Mouse (Mus musculus) thymus, adult 18-20 months (tissue): ENCODE data around the gene AI661453.

Experiments used
- DNase-seq, 2 experiments: peaks; one replicate each; pipeline ENCODE4 v3.0.0; 2022; ENCODE audit warnings: mixed read lengths in 2 of 2

The AI661453 gene

DNA sequence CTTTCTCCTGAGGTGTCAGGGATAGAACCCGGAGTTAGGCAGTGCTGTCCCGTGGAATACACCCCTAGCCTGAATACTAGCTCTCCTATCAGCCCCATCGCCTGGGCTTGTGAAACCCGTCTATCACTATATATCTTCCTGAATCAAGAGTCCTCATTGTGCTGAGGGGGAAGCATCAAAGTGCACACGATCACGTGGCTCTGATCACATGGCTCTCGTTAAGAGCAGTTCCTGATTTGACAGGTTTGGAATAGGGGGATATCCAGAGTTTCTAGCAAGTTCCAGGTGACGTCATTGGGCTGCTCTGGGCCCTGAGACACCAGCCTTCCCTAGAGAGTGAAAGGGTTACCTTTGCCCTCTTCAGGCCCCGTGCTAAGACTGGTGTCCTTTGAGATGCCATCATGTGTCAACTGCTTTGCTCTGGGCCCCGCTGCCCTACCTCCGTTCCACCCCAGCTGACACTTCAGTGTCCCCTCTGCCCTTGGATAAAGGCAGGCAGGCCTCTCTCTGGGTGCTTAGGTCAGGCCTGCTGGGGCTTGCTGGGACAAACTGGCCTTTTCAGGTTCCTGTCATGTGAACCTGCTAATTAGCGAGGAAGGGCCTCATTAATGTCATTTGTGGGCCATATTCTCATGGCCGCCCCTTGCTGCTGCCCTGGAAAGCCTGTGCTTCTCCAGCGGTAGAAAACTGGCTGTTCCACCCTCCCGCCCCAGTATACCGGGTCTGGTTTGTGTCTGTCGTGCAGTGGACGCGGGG is 5.1 kb downstream of the AI661453 start:
- DNase-seq: no peak

DNA sequence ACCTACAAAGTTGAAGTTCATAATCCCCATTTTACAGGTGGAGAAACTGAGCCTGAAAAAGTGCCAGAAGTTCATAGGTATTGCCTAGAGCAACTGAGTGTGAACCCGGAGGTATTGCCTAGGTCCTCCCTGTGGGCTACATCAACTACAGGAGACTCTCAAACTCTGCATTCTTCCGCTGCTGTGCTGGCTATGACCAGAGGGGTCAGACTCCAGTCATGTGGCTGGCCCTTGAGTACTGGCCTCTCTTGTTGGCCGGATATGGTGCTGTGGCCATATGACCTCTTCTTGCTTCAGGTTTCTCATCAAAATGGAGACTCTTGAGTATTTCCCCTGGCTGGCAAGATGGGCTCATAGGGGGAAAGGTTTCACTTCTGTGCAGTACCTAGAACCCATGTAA is 5.9 kb downstream of the AI661453 start:
- DNase-seq: no peak

DNA sequence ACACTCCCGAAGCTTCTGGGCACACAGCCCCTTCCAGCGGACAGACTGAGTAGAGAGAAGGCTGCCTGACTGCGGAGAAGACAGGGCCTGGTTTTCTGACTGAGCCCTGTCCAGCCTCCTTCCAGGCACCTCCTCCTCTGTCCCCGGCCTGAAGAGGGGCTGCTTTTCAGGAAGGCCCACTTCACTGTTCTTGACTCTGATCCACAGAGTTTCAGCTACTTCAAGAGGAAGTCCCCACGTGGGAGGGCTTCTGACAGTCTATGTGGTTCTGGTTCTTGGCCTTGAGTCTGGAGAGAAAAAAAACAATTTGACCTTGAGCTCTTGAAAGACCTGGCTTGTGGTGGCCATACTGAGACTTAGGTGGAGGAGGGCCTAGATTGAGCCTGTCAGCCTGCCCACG is 7.7 kb downstream of the AI661453 start:
- no peak for DNase-seq

DNA sequence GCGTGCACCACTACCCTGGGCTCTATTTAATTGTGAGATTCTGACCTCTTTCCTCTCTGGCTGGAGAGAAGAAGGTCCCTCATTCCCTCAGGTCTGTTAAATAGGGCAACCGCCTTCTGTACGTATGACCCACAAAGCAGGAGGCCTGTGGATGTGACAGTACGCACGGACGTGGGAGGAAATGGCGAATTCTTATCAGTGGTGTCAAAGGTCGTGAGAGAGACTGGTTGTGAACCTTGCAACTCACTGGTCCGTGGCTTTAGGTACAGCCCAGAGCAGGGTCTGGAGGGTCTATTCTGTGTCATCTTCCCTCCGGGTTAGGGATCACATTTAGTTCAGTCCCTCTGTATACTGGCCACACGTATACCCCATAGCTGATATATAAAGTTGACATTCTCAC is 9.1 kb downstream of the AI661453 start:
- no peak for DNase-seq

DNA sequence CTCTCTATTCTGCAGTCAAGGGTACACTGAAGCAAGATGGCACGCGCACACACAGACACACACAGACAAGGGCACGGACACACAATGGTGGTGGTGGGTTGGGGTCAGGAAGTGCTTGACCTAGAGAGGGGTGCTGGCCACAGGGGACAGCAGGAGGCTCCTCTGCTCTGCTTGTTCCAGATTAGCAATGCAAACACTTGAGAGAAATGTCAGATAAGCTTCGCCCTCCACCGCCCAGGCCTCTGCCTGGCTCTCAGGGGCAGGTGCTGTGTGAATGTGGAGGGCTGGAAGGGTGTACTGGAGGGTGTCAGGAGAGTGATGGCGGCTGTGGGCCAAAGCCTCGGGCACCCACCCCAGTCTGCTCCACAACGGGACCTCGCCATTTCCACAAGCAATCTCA is 9.6 kb downstream of the AI661453 start:
- no peak for DNase-seq

DNA sequence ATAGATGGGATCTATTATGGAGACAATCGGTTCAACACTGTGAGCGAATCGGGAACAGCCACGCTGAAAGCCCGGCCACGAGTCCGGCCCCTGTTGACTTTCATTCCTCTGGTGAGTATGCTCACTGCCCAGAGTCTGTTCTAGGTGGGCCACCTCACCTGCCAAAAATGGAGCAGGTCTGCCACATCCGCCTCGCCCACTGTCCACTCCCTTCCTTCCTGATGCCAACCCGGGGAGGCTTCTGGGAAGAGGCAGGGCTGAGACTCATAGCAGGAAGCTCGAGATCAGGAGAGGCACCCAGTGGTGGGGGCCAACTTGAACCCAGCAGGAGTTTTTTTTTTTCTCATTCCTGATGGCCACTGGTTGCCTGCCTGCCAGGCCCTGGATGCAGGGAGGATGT is 10.1 kb downstream of the AI661453 start:
- DNase-seq: no peak

DNA sequence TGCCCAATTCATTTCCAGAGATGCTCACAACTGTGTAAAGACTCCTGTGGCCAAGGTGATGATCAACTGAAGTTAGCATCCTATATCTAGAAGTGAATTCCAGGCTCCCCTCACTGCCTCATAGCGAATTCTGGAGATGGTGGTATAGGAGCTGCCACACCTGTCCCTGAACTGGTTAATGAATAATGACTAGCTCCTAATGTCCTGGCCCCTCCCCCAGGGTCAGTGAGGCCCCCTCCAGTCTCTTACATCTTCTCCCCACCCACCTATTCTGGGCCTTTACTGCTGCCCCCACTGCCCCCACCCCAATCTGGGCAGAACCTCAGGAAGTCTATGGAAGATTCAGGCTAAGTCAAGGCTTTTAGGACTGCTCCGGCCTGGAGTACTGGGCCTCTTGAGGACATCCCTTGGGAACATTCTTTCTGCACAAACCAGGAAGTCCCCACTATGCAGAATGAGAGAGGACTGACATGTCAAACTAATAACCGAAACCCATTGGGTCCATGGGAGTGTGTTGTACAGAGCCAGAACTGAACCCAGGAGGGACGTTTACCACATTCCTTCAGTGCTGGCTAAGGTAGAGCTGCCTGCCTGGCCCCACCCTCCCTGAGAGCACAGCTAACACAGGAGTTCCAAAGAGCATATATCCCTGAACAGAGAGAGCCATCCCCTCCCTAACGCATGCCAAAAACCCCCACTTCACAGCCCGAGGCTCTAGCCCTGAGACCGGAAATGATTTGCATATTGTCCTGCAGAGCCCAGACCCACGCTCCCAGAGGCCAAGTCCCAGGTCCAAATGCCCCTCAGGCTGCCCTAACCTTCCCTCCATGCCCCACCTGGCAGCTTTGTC is 12.3 kb downstream of the AI661453 start:
- no peak for DNase-seq

DNA sequence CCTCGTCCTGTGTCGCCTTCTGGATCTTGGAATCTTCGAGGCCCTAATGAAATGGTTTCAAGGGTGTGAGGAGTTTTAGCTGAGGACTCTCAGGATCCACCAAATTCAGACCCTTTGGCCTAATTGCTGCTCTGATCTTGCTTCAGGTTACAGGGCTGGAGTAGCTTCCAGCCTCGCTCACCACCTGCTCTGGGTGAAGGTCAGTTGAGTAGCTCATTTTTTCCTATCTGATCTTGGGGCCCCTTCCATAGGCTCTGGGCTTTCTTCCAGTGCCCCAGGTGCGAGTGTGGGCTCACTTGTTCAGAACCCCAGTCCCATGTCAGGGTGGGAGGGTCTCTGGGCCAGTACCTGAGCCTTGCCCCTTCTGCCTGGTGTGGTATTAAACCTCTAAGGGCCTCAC is 13.0 kb downstream of the AI661453 start:
- no peak for DNase-seq

DNA sequence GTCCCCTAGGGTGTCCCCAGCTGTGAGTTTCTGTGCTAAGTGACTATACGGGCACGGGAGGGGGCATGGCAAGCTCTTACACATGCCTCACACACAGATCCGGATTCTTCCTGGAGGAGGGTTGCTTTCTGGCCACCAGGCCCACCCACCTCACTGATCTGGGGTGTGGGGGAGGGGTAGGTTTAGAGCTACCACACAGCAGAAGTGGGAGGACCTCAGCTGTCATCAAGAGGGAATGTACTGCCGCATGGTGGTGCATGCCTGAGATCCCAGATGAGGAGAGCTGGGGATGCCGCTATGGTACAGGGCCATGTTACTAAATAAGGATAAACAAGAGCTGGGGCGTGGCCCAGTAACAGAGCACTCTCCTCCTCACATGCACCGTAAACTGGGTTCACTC is 13.8 kb downstream of the AI661453 start:
- no peak for DNase-seq

DNA sequence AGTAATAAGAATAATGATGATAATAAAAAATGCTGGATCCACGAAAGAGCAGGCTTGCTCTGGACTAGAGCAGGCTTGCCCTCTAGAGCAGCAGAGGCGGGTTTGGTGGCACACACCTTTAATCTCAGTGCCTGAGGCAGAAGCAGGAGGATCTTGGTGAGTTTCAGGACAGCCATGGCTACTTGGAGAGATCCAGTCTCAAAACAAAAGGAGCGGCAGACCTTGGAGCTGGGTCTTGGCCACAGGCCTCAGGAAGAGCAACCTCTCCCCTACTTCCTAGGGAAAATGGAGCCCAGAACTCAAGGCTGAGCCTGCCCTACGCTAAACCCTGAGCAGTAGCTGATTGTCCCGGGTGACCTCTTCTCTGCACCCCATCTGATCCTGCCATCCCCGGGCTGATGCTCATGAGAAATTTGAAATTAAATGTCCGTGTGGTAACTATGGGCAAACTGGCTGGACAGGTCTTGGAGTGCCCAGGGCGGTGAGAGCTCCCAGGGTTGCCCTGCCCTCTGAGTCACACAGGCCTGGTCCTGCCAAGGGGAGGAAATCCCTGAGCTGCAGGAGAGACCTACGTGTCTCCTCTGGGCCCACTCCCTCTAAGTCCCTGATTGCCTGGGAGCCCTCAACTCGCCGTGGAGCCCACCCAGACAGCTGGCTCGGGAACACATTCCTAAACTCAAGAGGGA is 14.6 kb downstream of the AI661453 start:
- DNase-seq: no peak

DNA sequence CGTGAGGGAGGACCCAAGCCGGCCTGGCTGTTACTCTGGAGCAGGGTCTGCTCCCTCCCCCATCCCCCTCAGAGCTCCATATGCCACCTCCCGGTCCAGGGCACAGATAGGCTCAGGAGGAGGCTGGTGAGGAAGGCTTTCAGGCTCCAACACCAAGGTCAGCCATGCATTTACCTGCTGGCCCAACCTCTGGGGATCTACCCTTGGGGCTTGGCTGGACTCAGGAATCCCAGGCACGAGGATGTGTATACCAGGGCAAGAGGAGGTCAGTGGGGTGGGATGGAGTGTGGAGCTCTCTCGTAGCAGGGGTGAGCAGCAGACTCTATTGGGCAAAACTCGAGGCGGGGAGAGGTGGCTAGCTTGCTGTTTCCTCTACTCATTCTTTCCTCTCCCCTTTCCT is 16.5 kb downstream of the AI661453 start:
- no peak for DNase-seq

DNA sequence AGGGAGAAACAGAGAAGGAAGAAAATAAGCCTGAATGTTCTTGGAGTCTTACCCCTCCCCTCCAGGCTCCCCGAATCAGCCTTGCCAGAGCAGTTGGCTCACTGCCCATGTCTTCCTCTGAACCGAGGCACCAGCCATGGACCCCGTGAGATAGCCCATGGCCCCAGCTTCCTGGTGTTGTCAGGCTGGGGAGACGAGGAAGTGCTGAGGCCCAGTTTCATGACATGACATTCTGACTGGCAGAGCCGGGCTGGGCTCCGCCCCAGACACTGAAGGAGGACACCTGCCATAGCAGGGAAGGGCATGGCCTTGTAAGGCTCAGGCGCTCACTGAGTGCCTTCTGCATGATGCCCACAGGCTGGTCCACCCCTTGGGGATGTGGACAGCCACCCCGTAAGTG is 18.3 kb downstream of the AI661453 start:
- no peak for DNase-seq

DNA sequence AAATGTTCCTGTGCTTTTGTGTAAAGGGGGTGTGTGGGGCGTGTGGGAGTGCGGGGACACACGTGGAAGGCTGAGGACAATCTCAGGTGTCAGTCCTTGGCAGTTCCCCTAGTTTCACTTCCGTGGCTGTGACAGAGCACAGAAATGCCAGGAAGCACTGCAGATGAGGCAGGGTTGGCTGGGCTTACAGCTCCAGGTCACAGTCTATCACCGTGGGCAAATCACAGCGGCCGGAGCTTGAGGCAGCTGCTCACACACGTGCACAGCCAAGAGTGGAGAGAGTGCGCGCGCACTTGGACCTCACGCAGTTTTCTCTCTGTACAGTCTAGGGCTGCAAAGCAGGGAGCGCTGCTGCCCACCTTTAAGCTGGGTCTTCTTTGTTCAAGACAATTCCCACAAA is 21.9 kb downstream of the AI661453 start:
- no peak for DNase-seq

DNA sequence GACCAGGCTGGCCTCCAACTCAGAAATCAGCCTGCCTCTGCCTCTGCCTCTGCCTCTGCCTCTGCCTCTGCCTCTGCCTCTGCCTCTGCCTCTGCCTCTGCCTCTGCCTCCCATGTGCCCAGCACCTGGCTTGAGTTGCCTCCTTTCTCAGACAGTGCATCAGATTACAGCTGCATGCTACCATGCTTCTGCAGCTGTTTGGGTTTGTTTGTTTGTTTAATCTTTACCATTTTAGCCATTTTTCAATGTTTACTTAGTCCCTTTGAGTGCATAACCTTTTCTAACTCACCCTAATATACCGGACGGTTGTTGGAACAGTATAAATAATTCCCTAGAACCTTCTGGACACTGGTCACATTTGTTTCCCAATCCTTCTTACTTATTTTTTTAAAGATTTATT is 22.5 kb downstream of the AI661453 start:
- DNase-seq: no peak

DNA sequence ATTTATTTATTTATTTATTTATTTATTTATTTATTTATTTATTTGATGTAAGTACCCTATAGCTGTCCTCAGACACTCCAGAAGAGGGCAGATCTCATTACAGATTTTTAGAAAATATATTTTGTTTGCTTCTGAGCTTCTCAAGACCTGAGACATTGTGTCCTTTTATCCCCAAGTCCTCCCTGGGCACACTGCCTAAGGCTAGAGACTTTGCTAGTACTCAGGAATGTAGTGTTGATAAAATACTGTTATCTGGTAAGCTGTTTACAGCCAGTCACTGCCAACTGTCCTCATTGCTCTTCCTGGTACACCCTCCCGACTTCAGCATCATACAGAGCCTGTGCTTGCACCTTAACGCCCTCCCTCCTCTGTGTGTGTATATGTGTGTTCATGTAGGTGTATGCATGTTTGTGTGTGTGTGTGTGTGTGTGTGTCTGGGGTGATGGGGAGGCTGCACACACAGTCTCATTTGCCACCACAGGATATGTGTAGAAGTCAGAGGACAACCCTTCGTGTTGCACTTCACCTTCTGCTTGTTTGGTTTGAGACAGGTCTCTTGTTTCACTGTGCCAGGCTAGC is 23.0 kb downstream of the AI661453 start:
- DNase-seq: no peak

DNA sequence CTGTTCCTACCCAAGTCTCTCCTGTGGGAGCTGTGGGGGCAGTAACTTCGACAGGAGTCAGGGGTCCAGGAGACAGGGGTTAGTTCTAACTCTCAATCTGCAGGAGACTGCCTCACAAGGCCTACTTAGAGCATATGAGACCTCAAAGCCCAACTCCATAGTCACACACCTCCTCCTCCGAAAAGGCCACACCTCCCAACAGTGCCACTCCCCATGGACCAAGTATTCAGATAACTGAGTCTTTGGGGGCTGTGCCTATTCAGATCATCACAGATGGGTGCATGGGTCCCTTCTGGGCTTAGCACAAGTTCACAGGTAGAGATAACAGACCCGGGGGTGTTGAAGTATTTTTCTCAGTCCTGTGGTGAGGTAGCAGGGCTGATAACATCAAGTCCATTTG is 25.3 kb downstream of the AI661453 start:
- no peak for DNase-seq

DNA sequence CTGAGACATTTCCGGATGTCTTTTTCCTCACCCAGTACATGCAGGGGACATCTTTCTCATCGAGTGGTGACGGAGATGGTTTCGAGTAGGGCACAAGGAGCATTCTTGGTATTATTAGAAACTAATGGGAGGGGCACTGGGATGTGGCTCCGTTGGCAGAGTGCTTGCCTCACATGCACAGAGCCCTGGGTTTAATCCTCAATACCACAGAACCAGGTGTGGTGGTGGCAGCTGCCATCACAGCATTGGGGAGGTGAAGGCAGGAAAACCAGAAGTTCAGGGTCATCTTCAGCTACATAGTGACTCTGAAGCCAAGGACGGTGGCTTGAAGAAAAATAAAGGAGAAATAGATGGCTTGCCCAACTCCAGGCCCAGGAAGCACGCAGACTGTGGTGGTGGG is 25.8 kb downstream of the AI661453 start:
- DNase-seq: no peak

DNA sequence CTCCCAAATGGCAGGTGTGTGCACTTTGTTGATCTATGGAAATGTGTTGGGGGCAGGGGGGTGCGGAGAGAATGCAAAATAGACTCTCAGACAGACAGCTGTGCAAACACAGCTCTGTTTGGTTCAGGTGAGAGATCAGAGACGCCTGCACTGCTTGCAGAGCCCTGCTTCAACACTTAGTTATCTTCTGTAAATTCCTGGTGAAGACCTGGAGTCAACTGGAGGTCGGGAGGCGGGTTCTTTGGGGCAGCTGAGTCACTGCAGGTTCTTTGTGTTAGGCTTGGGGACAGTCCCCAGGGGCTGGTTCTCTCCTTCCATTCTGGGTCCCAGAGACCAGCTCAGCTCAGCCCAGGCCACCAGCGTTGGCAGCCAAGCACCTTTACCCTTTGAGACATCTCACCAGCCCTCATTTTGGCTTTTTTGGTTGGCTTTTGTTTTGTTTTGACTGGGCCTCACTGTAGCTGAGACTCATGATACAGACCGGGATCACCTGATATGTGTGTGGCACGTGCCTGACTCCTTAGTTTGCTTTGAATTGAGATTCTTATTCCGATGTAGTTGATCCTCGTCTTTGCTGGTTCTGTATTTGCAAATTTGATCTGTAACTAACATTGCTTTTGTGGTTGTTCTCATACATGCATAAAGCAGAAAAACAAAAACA is 26.4 kb downstream of the AI661453 start:
- no peak for DNase-seq

DNA sequence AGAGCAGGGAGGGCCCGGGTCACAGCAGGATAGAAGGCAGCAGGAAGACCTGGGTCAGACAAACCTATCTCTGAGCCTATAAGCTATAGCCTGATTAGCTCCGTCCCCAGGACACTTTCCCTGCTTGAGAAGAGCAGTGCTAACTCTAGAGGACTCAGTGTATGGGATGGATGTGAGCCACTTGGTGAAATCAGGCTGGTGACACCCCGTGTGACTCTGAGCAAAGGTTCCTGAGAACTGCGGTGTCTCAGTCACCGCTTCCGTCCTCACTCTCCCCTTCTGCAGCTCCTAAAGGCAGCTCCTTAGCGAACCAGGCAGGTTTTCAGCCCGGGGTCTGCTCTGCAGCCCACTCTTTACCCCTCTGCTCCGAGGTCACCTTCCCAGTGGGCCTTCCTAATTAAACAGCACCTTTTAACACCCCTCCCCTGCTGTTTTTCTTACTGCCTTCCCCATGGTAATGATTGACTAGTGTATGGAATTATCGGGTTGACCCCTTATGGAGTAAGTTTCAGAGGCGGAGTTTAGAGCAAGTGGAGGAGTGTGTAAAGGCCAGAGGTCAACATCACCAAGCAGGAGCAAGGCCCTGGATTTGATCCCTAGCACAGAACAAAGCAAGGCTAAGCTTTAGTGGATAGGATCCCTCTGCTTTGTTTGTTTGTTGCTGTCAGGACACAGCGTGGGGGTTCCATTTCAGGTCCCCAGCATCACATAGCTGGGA is 28.0 kb downstream of the AI661453 start:
- DNase-seq: no peak

DNA sequence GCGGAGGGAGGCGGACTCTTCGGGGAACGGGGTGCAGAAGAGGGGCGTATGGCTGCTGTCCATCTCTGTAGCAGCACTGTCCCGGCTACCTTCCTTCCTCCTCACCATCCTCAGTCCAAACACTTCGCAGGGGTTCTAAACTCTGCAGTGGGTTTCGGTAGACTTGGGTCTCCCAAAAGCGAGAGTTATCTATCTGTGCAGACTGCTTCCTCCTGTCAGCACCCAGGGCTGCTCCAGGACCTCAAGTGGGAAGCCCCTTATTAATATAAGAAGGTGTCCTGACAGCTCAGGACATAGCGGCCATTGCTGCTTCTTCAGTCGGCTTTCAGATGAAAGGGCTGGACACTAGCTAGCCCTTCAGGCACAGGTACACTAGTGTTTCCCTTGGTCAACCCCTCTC is 28.6 kb downstream of the AI661453 start:
- DNase-seq: no peak

DNA sequence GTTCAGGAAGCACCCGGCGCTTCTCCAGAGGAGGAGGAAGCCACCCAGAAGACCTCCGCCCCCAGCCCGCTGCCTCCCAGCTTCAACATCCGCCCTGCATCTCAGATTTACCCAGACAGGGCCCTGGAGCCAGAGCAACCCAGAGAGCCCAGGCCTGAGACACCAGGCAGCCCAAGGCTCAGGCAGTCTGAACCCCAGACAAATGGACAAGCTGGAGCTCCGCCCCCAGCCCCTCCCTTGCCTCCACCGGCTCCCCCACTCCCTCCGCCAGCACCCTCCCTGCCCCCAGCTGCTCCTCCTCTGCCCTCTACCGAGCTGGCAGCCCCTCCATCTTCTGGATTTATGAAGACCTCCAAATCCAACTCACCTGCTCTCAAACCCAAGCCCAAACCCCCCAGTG is 29.9 kb downstream of the AI661453 start:
- no peak for DNase-seq

DNA sequence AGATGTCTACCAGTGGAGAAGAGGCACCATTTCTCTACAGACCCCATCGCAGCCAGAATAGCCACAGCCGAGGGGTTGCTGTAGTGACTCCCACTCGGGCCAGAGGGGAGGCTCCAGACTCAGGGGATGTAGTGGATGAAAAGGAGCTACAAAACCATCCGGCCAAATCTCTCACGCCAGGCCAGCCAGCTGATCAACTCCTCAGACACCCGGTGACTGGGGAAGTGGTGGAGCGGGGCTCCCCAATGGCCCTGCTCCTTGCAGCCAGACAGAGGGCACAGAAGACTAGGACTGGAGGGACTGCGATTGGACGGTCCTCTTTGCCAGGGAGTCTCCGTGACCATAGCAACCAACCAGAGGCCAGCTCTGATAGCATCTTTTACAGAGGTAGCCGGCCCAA is 31.2 kb downstream of the AI661453 start:
- DNase-seq: no peak
